Mouse (Mus musculus): ENCODE results near the gene Frem2.

Gene Frem2

DNA sequence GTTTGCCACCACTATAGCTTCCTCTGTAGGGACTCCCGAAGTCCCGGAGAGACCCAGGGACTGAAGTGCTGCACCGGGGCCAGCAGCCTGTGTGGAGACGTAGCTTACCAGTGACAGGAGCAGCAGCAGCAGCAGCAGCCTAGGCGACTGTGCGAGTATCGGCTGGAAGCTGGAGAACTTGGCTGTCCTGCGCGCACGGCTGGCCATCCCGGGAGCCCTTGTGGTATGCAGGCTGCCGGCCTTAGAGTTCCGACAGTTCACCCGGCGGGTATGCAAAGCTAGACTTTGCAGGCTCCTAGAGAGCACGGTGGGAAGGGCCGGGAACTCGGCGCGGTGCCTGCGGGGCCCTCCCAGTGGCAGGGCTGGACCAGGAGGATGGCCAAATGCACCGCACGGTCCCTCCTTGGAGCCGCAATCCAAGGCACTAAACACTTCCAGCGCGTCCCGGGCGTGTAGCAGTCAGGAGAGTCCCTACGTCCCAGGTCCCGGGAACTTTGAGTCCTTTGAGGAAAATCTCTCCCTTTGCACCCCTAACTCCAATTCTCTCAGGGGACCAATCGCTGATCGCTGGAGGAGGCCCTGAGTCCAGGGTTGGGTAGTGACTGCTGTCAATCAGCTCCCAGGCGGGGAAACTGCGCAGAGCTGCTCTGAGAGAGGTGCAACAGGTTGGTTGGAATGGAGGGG is at the start of gene Frem2:
Frem2 (minus strand) TSS at position 478 of the 684 bp plus-strand sequence.
- no peak for DNase-seq

DNA sequence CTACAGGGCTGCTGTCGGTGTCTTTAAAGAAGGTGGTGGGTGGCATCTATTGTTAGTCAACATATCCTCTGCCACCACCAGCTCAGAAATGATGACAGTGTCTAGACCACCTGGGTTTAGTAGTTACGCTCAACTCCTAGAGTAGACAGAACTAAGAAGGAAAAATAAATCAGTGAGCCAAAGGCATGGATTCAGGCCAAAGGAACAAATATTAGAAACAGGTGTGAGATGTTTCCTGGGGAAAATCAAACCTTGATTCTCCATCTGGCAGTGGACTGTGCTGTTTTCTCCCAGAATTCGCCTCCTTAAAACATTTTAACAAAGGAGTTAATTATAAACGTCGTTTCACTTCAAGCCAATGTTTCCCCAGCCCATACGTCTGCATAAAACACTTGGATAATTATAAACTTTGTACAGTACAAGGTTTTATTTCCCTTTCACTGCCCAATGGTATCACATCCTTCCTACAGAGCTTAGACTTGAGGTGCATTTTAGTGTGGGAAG is 48.9 kb upstream of the Frem2 start:
- DNase-seq, result no peak

DNA sequence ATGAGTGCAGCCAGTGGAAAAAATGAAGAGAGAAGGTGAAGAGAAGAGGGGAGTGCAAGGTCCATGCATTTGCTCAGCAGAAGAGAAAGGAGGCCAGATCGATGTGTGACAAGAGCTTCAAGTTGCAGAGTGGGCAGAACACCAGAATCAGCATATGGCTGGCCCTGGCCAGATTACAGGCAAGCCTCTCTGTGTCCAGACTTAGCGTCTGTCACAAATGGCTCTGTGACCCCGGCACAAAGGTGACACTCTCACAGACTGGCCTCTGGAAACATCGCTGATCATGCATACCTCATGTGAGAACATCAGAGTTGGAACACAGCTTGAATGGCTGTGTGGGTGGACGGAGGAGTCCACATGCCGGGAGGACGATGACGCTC is 46.0 kb upstream of the Frem2 start:
- no peak for DNase-seq

DNA sequence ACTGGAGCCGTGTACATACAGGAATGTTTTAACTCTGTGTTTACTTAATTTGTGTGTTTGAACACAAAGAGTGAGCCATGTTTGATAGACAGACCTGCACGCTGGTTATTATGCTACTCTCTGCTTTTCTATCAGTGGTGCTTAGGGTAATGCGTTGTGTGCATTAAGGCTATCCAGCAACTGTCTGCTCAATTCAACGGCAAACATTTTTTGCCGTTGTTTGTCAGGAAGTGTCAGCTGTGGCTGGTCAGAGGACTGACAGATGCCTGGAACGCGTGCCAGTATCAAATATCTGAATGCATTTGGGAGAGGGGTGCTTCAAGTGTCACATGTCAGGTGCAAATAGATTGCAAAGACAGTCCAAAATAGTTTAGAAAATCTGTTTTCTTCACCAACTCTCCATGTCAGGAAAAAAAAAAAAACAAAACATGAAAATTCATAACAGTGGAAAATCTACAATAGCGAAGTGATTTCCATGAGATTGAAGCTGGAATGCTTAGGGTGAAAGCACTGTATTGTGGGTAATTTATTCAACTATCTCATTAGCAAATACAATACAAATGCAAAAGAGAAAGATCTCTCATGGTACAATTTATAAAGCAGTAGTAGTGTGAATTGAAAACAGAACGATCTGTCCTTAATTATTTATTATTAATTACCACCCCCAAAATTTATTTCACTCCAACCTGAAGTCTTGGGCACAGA is 45.4 kb upstream of the Frem2 start:
- DNase-seq, result no peak

- no peak for DNase-seq
Observed at GRCm38 (mm10) chr3:53701940-53702339, 44.8 kb upstream of the Frem2 start.

- DNase-seq, result no peak
Observed at GRCm38 (mm10) chr3:53687776-53688175, 30.6 kb upstream of the Frem2 start.

DNA sequence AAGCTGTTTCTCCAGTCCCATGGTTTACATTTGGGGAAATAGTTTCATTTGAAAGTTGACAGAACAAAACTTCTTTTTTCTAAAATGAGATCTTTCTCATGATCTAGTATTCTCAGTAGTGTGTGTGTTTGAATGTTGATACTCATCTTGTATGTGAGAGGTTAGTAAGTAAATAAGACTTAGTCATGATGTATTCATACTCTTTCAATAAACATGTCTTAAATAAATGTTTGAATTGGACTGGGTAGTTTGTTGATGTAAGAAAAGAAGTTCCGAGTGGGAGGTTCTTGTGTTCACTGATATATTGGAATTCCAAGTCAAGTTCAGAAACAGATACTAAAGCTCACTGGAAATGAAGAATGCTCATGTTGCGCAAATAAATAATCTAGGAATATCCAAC is 25.1 kb upstream of the Frem2 start:
- DNase-seq, result no peak

DNA sequence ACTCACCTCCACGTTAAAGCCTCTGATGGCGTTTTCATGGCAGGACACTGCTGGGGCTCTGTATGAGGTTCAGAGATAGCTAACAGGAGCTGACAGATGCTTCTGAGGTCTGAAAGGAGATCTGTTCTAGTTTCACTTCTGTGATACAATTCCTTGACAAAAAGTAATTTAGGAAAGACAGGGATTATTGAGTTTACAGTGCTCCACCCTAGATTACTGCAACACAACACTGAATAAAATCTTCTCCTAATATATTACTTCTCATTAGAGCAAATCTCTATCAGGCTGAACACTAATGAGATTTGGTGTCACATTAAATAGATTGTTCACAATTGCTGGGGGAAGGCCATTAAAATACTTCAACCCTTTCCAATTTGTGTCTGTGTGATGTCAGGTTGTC is 23.7 kb upstream of the Frem2 start:
- DNase-seq, result no peak

DNA sequence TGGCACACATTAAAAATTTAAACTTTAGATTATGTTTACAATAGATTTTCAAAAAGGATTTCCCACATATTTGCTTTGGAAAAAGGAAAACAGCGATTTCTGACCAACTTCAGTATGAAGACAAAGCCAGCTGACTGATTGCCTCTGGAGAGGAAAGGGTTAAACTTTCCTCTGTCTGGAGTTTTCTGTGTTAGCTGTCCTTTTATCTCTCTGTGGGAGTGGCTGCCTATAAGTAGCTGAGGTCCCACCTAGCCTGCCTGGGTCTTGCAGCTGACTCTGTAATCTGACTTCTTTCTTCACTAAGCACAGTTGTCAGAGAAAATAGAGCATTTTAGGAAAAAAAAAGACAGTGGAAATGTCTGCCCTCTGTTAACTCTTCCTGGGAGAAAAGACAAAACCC is 17.1 kb upstream of the Frem2 start:
- DNase-seq, result no peak

DNA sequence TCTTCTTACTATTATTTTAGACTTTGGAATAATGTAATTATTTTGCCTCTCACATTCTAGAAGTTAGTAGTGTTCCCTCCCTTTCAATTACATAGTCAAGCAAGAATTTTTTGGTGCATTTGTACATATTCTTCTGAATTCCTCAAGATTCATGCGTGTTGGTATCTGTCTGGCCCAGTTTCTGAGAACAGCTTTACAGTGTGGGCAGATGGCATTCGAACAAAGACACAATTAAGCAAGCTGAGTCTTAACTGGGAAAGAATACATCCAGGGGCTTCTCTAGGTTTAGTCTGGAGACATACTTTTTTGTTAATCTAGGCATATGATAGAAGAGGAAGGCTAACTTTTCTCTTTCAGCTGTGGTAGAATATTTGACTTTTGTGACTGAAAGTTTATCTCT is 12.6 kb upstream of the Frem2 start:
- no peak for DNase-seq

GRCm38 (mm10) chr3:53657744-53658534 is 784 bp upstream of the Frem2 start:
- DNase-seq, result no peak

GRCm38 (mm10) chr3:53656328-53656877 is 752 bp downstream of the Frem2 start:
- no peak for DNase-seq

DNA sequence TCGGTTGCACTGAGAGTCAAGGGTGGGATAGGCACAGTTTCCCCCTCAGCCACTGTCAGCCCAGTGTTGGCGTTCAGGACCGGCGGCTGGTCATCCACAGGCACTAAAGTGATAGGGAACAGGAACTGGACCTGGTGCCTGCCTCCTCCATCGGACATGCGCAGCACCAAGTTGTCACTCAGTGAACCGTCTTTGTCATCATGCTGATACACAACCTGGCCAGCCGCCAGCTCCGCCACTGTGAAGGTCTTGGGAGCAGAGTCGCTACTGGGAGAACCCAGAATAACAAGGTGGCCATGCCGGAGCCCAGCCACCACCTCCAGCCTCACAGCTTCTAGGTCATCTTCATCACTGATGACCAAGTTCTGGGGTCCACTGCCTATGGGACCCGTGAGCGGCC is 1.8 kb downstream of the Frem2 start:
- DNase-seq, result no peak

- DNase-seq, result no peak
Observed at GRCm38 (mm10) chr3:53650003-53650748, 7.0 kb downstream of the Frem2 start.

GRCm38 (mm10) chr3:53649425-53649824 is 7.7 kb downstream of the Frem2 start:
- no peak for DNase-seq

DNA sequence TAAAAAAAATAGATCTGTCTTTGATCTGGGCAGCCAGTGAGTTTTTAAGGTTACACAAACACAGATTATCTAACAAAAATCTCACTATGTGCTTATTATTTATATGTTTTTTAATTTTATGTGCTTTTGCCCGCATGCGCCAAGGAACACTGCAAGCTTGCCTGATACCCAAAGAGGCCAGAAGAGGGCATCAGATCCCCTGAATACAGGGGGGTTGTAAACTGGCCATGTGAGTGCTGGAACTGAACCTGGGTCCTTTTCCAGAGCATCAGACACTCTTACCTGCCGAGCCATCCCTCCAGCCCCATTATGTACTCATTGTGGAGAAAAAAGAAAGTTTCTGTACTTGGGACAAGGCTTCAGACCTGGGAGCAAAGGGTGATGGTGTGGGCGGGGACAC is 8.3 kb downstream of the Frem2 start:
- DNase-seq, result no peak

DNA sequence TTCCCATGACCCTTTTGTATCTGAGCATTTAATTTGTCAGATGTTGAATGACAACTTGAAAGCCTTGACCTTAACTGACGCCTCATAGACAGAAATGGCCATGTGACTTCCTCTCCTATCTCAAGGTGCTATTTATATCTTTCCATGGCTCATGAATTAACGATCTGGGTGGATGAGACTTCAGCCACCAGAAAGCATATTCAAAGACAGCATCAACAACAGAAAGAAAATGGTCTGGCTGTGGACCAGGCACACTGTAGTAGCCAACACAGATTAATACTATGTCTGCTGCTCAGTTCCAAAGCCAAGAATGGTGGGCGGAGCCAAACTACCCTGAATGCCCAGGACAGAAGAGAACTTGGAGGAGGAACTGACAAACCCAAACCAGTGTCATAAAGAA is 21.2 kb downstream of the Frem2 start:
- DNase-seq, result no peak

DNA sequence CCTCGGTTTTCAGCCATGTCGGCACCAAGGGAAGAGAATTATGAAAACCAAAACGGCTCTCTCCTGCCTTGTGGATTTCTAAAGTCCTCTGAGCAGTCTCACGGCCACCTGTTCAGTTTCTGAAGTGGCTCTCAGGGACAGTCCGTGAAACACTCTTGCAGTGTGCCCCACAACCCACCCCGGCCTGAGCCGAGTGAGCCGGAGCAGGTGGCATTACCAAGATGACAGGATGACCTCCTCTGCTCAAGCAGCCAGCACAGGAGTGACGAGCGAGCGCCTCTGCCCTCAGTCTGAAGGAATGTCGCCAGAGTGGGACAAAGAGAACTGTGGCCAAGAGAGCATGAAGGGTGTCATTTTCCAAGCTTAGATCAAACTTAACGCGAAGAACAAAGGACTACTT is 26.0 kb downstream of the Frem2 start:
- no peak for DNase-seq

DNA sequence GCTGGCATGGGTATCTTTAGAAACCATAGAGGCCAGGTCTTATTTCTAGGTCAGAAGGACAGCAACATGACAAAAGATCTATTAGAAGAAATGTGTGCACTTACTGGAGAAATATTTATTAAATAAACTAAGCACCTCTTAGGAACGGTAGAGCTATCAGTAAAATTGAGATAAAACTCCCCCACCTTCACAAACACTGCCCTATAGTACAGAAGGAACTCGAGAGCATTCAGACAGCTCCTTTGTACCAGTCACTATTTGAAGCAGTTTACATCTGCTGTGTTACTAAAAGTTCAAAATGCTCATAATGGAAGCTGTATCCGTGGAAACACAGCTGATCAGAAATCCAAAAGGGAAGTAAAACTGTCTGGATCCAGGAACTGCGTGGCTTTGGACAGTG is 26.5 kb downstream of the Frem2 start:
- no peak for DNase-seq

DNA sequence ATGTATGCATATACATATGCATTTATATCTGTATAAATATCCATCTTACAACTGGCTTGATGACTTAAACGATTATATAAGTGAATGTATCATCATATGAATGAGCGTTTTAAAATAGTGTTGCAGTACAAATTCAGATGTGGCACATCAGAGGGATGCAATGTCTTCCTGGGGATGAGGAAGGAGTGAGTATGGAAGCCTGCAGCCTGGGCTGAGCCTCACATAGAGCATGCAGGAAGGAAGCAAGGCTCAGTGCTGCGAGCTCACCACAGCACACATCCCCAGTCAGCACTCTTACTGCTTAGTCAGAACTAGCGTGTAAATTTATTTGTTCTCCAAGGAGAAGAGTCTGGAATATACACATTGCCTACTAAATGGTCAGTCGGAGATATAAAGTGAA is 27.2 kb downstream of the Frem2 start:
- no peak for DNase-seq

GRCm38 (mm10) chr3:53623222-53623621 is 33.9 kb downstream of the Frem2 start:
- no peak for DNase-seq

- no peak for DNase-seq
Observed at GRCm38 (mm10) chr3:53620978-53621377, 36.2 kb downstream of the Frem2 start.

GRCm38 (mm10) chr3:53620355-53620754 is 36.8 kb downstream of the Frem2 start:
- DNase-seq, result no peak
